Mouse (Mus musculus) cortical plate, adult 2 months (tissue): ENCODE measurements around the gene Osbpl10.

Experiments
- CTCF ChIP-seq: fragments of 200-500 bp; IDR thresholded peaks from 2 replicates; pipeline ENCODE4 v1.5.1; 2011; ENCODE audit warnings: mild to moderate bottlenecking, control low read depth, low read length; ENCODE audit not compliant: insufficient read depth; ENCODE audit errors: extremely low read depth
- POLR2A ChIP-seq: fragments of 200-500 bp; IDR thresholded peaks from 2 replicates; pipeline ENCODE4 v1.6.1; 2011; ENCODE audit warnings: mild to moderate bottlenecking, low read length, control low read depth; ENCODE audit not compliant: insufficient read depth; ENCODE audit errors: extremely low read depth

DNA sequence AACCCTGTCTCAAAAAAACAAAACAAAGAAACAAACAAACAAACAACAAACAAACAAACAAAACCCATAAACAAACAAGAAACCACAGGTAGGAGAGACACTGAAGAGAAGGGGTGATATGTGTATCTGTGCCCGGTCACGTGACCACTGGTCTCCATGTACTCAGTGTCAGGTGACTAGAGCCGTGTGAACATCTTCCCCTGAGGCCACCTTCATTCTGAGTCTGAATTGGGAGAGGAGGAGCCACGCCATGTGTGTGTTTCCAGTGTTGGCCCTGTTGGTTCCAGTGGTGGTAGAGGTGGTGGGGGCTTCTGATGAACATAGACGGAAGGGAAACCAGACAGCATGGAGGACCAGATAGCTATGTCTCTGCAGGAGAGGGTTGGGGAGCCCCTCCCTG is 168.8 kb downstream of the Osbpl10 start:
- no peak for TF ChIP-seq CTCF
- no peak for TF ChIP-seq POLR2A
